Mouse (Mus musculus) 3T3-L1 (cell line): ENCODE results near the gene Cyp39a1.

Experiments used
- DNase-seq: peaks from one replicate; pipeline ENCODE4 v3.0.0-alpha.2; 2015; ENCODE audit warnings: low read depth, low spot score

Gene Cyp39a1

DNA sequence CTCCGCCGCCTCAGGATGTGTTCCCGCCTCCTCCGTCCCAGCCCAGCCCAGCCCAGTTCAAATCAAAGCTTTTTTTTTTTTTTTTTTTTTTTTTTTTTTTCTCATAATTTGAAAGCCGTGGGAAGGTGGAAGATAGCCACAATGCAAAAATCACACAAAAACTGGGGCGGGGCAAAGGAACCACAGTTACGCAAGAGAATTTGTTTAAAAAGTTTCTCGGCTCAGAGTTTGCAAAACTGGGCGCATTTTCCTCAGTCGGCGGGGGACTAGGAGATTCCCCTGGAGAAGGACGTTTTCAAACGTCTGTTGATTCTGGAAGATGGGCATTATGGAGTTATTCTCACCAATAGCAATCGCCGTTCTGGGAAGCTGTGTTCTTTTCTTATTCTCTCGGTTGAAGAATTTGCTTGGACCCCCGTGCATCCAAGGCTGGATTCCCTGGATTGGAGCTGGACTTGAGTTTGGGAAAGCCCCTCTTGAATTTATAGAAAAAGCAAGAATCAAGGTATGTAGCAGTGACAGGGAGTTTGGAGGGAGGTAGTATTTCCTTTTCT is at the start of gene Cyp39a1:
Gene Cyp39a1 (plus strand): TSS at position 136 of the 554 bp plus-strand sequence.
- no peak for DNase-seq

DNA sequence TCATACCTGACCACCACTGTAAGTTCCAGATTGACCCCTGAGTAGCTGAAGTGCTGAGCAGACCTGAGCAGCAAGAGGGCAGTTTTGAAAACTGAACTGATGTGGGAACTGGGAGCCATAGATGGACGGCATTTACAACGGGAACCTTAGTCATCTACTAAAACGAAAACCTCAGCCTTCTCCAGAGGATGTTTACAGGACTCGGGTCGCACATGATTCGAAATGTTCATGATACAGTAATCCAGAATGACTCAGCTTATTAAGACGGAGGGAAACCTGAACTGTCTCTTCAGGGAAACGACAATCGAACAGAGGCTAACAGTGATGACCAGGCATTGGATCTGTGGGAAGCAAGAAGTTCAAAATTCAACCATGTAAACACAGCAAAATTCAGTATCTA is 48.1 kb upstream of the Cyp39a1 start:
- DNase-seq = peak; percentile 78

- DNase-seq = no peak
Measured at GRCm38 (mm10) chr17:43622076-43622475, 45.1 kb upstream of the Cyp39a1 start.

- DNase-seq = no peak
Measured at GRCm38 (mm10) chr17:43628246-43628645, 39.0 kb upstream of the Cyp39a1 start.

- DNase-seq = no peak
Measured at GRCm38 (mm10) chr17:43629026-43629495, 38.2 kb upstream of the Cyp39a1 start.

GRCm38 (mm10) chr17:43629496-43630426 is 37.5 kb upstream of the Cyp39a1 start, which contains the start of gene Tdrd6:
Gene Tdrd6, minus strand, starts transcription at chr17:43630299.
- DNase-seq = no peak

- DNase-seq = no peak
Measured at GRCm38 (mm10) chr17:43630427-43630760, 36.8 kb upstream of the Cyp39a1 start.

DNA sequence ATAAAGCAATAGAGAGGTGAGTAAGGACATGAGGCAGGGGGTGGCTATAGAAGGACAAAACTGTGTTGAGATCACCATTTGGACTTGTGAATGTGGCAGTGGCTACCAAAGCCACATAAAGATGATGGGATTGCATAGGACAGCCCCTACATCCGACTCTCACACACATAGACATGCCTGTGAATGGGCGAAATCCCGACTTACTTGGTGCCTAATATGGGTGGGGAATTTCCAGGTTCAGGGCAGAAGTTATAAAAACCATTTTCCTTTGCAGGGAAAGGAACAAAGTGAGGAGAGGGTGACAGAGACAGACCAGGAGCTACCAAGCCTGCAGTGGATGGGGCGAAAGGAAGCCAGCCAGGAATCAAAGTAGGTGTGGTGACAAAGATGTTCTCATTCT is 30.1 kb upstream of the Cyp39a1 start:
- no peak for DNase-seq

DNA sequence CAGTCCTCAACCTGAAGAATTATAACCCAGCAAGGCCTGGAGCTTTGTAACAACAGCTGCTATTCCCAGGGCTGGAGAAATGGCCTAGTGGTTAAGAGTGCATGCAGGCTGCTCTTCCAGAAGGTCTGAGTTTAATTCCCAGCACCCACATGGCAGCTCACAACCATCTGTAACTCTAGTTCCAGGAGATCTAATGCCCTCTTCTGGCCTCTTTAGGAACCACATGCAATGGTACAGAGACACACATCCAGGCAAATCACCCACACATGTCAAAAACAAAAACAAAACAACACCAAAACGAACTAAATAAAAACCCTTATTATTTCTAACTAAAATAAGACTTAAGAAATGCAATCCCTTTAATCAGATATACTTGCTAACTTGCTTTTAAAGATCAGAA is 26.4 kb upstream of the Cyp39a1 start:
- DNase-seq = no peak

GRCm38 (mm10) chr17:43643191-43643590 is 24.0 kb upstream of the Cyp39a1 start:
- DNase-seq = no peak

GRCm38 (mm10) chr17:43644375-43644774 is 22.9 kb upstream of the Cyp39a1 start:
- peak; percentile 83 for DNase-seq

- peak; percentile 32 for DNase-seq
Measured at GRCm38 (mm10) chr17:43645136-43645535, 22.1 kb upstream of the Cyp39a1 start.

DNA sequence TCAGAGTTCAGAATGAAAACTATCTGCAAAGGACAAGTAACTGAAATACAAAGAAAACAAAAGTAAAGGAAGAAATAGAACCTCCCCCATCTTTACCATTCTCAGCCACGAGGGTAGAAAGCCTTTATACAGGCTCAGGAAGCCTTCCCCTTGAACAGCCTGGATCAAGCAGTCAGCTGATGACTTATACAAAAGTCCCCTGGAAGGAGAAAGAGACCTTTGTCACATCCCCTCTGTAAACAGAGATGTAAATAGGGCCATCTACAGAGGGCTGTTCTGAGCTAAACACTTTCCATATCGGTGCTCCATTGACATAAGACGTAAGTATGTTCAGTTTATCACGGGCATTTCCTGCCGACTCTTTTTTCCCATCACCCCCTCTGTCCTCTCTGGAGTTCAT is 20.3 kb upstream of the Cyp39a1 start:
- no peak for DNase-seq

GRCm38 (mm10) chr17:43649641-43650436 is 17.4 kb upstream of the Cyp39a1 start:
- peak; percentile 41 for DNase-seq

DNA sequence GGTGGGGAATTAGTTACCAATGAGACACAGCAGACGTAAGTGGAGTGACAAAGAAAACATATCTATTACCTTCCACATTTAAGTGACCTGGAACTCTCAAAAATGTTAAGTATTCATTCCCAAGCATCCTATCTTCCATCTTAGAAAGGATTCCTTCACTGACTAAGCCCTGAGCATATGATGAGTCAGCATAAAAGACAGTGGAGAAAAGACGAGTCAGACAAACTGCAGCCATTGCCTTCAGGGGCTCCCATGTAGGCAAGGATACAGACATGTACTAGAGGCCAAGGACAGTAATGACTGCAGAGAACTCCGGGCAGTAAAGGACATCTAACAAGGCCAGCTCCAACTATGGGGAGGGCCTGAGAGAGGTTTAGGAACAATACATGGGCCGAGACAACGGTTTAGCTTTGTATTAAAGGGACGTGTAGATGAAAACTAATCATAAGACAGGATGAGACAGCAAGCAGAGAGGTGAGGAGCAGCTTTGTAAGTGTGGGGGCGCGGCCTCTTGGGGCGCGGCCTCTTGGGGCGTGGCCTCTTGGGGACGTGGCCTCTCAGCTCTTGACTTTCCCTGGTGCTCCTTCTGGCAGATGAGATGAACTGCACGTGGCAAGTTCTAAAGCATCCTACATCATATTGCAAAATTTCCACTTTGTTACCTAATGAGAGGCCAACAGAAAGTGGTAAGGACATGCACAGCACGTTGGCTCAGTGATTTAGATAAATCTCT is 15.7 kb upstream of the Cyp39a1 start:
- peak; percentile 66 for DNase-seq

- DNase-seq = peak; percentile 98
Measured at GRCm38 (mm10) chr17:43666576-43667289, 492 bp upstream of the Cyp39a1 start, which contains the start of gene Slc25a27. Gene Slc25a27, minus strand, starts transcription at chr17:43667214.

DNA sequence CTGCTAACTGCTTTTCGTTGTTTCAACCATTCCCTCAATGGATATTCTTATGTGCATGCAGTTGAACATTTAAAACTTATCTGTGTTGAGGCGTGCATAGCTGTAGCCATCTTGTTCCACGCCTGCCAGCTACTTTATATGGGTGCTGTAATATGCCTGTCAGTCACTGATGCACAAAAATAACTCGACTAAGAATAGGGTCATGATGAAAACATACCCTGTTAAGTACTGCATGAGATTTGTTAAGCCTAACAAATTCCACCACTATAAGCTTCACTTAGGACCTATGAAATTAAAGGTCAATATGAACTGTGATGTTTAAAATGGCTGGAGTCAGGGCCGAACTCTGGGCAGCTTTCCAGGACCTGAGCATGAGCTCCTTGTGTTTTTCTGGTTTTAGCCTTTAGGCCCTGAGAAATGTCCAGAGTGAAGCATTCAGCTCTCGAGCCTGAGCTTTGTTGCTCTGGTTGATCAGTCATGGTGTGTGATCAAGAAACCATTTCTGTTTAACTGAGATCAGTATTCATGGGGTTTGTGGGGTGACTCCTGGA is 2.0 kb downstream of the Cyp39a1 start:
- DNase-seq = peak; percentile 27

GRCm38 (mm10) chr17:43671907-43672306 is 4.7 kb downstream of the Cyp39a1 start:
- DNase-seq = no peak

DNA sequence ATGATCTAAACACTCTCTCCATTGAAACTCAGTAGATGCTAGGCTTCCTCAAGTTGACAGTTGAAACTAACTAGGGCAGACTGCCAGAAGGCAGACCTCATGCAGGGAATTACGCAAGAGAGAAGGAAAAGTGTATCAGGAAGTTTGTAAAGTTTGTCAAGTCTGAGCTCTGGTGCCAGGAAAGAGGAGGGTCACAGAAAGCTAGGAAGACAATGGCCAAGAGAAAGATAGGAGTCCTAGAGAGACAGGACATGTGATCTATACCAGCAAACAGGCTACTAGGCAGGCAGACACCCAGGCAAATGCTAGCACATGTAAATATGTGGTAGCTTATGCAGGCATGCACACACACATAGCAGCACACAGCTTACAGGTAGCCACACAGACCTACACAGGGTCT is 8.0 kb downstream of the Cyp39a1 start:
- peak; percentile 70 for DNase-seq

DNA sequence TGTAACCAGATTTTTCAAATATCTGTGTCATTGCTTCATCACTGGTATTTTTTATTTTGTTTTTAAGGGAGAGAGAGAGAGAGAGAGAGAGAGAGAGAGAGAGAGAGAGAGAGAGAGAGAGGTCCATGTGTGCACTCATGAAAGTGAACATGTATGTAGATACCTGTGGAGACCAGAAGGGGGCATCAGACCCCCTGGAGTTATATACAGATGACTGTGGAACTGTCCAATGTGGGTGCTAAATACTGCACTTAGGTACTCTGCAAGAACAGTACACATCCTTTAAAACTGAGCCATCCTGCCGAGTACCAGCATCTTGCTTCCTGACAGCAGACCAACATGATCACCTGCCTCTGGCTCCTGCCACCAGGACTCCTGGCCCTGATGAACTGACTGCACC is 9.0 kb downstream of the Cyp39a1 start:
- DNase-seq = peak; percentile 26
